Mouse (Mus musculus) NIH3T3 (cell line): ENCODE results near the gene Chaf1b.

Experiments used
- DNase-seq: peaks from one replicate; pipeline ENCODE4 v3.0.0-alpha.2; 2012; ENCODE audit warnings: low read depth

Gene Chaf1b

DNA sequence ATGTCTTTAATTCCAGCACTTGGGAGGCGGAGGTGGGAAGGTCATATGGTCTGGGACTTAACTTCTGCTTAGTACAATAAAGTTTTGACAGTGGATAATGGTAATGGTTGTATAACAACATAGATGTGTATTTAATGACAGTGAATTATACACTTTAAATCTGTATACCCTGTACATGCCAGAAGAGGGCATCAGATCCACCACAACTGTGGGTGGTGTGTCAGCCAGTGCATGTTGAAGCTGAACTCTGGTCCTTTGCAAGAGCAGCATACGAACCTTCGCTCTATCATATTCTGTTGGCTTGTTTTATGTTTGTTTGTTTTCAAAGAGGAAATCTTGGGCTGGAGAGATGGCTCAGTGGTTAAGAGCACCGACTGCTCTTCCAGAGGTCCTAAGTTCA lies 63.7 kb downstream of the Chaf1b start:
- DNase-seq = no peak
